Mouse (Mus musculus): ENCODE data around the gene Anapc10.

Anapc10 gene

GRCm38 (mm10) chr8:79804499-79804898, 92.9 kb downstream of the Anapc10 start:
- TF ChIP-seq GATA4 (IDR thresholded peaks at IDR 0.05; ENCODE audit: insufficient replicate concordance, low read length), result no peak

- TF ChIP-seq GATA4 (IDR thresholded peaks at IDR 0.05; ENCODE audit: insufficient replicate concordance, low read length), result no peak
Measured at GRCm38 (mm10) chr8:79806971-79807370, 95.4 kb downstream of the Anapc10 start.

DNA sequence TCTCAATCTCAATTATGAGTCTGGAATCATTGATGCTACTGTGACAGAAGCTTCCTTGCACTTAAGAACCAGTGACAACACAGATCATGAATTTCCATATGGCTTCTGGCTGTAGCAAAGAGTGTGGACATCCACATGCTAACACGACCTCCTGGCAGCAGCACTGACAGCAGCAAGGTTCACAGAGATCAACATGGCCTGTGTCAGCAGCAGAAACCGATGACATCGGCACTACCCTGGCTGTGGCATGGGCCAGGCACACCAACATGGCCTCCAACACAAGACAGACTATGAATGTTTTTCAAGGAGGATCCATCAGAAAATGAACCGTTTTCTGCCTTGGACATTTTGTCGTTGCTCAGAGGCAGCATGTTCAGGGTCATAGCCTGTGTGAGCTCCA, 114.9 kb downstream of the Anapc10 start:
- no peak for TF ChIP-seq GATA4 (IDR thresholded peaks at IDR 0.05; ENCODE audit: insufficient replicate concordance, low read length)

All from liver, adult (tissue).